Mouse (Mus musculus): ENCODE data around the gene Gzmk. TPM values are rescaled to one million over a fixed set of nuclear protein-coding genes. Genes with fewer than 3 reads are reported as not detected.
"Not testable (repeated sequence)": the region's sequence is repeated elsewhere in the genome, so short reads cannot be mapped to it uniquely, and the experiment has no call there.

Gzmk gene
- 1.8 TPM in 1 of 3 replicates, not detected in the others for total RNA-seq (2017)

- ATAC-seq (replicated peaks; ENCODE audit: insufficient number of reproducible peaks, low FRiP score, low TSS enrichment, poor library complexity, severe bottlenecking), result no peak
Observed at GRCm38 (mm10) chr13:113225811-113226210, at the start of gene Gzmk. Gene Gzmk, minus strand, starts transcription at chr13:113225908.

DNA sequence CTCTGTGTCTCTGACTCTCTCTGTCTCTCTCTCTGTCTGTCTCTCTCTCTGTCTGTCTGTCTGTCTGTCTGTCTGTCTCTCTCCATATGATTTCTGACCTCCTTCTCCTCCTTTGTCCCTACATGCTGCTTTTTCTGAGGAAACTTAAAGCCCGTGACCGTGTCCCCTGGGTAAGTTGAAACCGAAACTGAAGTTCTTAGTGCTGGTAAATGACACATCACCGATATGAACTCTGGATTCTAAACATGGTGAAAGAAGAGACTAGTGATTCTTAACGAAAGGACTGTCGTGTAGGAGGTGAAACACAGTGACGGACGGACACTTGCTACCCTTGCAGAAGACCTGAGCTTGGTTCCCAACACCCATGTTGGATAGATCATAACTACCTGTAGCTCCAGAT, 45.5 kb upstream of the Gzmk start:
- no peak for ATAC-seq (replicated peaks; ENCODE audit: insufficient number of reproducible peaks, low FRiP score, low TSS enrichment, poor library complexity, severe bottlenecking)

- peak; percentile 69 for ATAC-seq (replicated peaks; ENCODE audit: insufficient number of reproducible peaks, low FRiP score, low TSS enrichment, poor library complexity, severe bottlenecking)
Observed at GRCm38 (mm10) chr13:113269777-113270776, 44.4 kb upstream of the Gzmk start.

DNA sequence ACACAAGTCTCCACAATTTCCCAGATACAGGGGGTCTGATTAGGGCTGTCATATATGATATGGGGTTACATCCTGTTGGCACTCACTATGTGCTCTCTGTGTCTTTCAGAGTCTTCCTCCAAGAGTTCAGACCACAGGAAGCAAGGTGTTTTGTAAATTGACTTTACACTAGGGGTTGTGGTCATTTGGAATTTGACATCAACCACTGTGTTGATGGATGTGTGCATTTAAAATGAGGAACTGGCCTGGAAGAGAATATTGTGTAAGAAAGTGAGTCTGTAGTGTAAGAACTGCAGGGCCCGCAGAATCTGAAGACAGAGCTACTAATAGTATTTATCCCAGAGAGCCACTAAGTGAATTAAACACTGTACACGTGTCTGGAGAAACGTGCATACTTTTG, 41.5 kb upstream of the Gzmk start:
- peak; percentile 49 for ATAC-seq (replicated peaks; ENCODE audit: insufficient number of reproducible peaks, low FRiP score, low TSS enrichment, poor library complexity, severe bottlenecking)

DNA sequence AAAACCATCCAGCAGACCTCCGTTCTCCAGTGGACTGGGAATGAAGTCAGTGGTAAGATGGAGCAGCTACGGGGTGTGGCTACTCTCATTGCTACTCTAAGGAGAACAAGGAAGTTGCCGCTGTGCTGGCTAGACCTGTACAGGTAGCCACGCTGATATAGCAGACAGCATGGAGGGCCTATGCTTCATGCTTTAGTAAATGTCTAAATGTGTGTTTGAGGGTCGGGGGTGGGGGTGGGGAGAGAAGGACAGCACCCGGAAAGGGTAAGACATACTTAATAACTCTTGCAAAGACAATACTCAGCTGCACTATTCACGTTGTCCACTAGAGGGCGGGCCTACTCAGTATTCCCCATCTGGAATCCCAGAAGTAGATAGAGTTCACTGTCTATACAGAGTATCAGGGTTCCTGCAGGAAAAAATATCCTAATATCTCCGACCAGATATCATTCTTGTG, 40.8 kb upstream of the Gzmk start:
- peak; percentile 52; the same call in 1 of the 2 replicates for ATAC-seq (replicated peaks; ENCODE audit: insufficient number of reproducible peaks, low FRiP score, low TSS enrichment, poor library complexity, severe bottlenecking)

DNA sequence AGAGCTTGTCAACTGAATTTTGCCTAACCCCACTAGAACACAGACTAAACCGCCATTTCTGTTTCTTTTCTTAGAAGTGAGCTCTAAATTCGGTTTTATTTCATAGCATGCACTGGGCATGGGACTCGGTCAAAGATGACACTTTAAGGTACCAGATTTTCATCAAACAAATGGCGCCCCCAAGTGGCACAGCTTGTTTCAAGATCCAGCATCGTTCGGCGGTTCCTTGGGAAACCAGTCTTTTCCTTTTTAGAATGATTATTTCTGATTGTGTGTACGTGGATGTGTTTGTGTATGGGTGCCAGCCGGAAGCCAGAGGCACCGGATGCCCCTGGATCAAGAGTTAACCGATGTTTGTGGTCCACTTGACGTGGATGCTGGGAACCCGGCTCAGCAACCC, 39.5 kb upstream of the Gzmk start:
- ATAC-seq (replicated peaks; ENCODE audit: insufficient number of reproducible peaks, low FRiP score, low TSS enrichment, poor library complexity, severe bottlenecking), result no peak

DNA sequence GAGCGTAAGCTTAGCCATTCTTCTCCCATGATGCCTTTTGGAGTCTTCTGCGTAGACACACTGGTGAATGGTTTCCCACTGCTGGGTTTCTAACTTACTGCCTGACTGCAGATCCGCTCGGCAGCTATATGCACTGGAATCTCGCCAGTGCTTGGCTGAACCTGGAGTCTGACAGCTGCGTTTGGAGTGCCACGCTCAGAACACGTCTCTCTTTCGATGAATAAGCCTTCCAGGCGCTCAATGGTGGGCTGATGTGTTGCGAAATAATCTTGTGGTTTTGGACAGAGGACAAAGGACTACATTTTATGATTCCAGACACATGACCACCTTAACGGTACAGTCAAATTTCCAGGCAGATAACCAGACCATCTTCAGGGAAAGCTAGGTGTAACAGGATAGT, 37.1 kb upstream of the Gzmk start:
- ATAC-seq (replicated peaks; ENCODE audit: insufficient number of reproducible peaks, low FRiP score, low TSS enrichment, poor library complexity, severe bottlenecking), result no peak

DNA sequence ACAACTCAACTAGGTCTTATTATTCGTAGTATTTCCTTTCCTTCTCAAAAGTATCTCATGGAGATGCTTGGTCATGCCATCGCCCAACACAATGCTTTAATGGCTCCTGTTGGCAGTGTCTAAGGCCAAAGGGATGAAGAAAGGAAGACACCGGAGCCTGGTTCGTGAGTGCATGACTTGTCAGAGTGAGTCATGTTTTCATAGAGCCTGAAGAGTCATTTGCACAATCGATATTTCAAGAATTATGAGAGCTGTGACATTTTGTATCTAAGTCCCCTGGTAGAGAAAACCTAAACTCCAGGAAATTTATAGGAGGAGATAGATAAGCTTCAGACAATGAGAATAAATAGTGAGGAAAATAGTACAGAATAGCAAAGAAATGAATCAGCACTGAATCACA, 33.5 kb upstream of the Gzmk start:
- ATAC-seq (replicated peaks; ENCODE audit: insufficient number of reproducible peaks, low FRiP score, low TSS enrichment, poor library complexity, severe bottlenecking), result no peak

DNA sequence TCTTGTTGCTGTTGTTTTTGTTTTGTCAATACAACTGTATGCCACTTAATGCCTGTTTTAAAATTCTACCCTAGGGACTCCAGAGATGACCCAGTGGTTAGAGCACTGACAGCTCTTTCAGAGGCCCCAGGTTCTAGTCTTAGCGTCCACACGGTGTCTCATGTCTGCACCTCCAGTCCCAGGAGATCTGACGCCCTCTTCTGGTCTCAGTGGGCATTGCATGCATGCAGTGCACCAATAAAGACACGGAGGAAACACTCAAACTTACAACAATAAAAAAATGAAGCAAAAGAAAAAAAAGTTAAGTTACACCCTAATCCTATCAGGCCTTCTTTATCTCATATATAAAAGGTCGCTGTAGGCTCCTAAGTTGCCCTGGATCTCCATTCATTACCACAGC, 31.5 kb upstream of the Gzmk start:
- no peak for ATAC-seq (replicated peaks; ENCODE audit: insufficient number of reproducible peaks, low FRiP score, low TSS enrichment, poor library complexity, severe bottlenecking)

DNA sequence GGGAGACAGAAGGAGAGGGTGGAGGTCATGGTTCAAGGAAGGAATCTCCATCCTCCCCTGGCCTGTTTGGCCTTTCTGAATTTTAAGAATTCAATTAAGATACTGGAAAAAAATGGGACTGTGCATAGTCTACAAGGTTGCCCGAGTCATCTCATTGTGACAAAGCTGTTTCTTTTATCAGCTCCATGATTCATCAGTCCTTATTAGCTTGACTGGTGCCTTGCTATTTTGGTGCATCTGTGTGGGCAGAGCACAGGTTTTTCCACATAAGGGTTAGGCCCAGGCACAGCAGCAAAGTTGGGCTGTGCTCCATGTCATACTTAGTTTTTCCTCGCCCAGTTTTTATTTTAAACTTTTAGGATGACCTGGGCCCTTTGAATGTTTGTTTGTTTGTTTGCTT, 31.1 kb upstream of the Gzmk start:
- ATAC-seq (replicated peaks; ENCODE audit: insufficient number of reproducible peaks, low FRiP score, low TSS enrichment, poor library complexity, severe bottlenecking), result no peak

- ATAC-seq (replicated peaks; ENCODE audit: insufficient number of reproducible peaks, low FRiP score, low TSS enrichment, poor library complexity, severe bottlenecking), result not testable (repeated sequence)
Observed at GRCm38 (mm10) chr13:113252580-113252979, 26.9 kb upstream of the Gzmk start.

DNA sequence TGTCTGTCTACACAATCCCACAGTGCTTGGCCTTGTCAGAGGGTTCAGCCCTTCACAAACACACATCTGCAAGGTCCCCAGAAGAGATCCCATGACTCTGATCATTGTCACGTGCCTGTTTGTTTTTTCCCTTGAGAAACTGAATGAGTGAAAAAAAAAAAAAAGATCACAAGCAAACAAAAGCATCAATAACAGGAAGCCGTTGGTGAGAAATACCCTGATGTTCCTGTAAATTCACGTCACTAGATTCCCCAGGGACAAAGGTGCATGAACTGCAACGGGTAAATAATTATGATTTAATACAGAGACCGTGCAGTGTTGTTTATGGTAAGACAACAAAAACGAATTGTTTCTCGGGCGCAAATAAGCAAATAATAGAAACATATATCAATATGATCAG, 19.3 kb upstream of the Gzmk start:
- no peak for ATAC-seq (replicated peaks; ENCODE audit: insufficient number of reproducible peaks, low FRiP score, low TSS enrichment, poor library complexity, severe bottlenecking)

- peak; percentile 66; the same call in 1 of the 2 replicates for ATAC-seq (replicated peaks; ENCODE audit: insufficient number of reproducible peaks, low FRiP score, low TSS enrichment, poor library complexity, severe bottlenecking)
Observed at GRCm38 (mm10) chr13:113242129-113242528, 16.4 kb upstream of the Gzmk start.

GRCm38 (mm10) chr13:113227666-113228463, 2.2 kb upstream of the Gzmk start:
- ATAC-seq (replicated peaks; ENCODE audit: insufficient number of reproducible peaks, low FRiP score, low TSS enrichment, poor library complexity, severe bottlenecking), result no peak

- ATAC-seq (replicated peaks; ENCODE audit: insufficient number of reproducible peaks, low FRiP score, low TSS enrichment, poor library complexity, severe bottlenecking), result 0 out of 2 replicates have a peak, but pooled peaks have one; percentile 35
Observed at GRCm38 (mm10) chr13:113227076-113227475, 1.4 kb upstream of the Gzmk start.

DNA sequence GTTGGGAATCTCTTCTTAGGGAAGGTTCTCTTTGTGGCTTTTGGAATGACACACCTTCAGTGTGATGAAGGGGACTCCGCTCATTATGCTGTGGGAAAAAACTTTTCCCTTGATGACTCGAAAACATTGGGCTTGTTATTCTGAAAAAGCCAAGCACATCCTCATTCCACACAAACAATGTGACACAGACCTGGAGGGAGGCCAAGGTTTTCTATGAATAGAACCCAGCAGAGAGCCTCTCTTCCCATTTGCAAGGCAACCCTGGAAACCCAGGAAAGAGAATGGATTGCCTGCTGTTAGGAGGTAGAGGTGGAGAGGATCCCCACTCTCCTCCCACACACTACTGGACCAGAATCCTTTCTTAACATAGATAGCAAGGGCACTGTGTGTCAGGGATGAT, 1.6 kb downstream of the Gzmk start:
- ATAC-seq (replicated peaks; ENCODE audit: insufficient number of reproducible peaks, low FRiP score, low TSS enrichment, poor library complexity, severe bottlenecking), result no peak

DNA sequence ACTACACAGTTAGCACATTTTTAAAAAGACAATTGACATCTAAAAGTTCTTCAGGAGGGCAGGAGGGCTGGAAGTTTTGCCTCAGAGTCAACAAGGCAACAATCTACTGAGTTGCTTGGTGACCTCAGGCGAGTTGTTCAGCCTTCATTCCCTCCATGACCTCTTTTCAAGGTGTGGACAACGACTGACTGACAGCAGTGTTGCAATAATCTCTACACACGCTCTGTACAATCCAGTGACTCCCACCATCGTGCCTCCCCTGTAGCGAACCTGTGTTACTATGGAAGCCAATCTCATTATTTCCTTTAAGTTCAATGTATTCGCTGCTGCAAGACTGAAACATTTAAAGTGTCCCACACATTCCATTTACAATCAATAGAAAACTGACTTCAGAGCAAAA, 3.9 kb downstream of the Gzmk start:
- ATAC-seq (replicated peaks; ENCODE audit: insufficient number of reproducible peaks, low FRiP score, low TSS enrichment, poor library complexity, severe bottlenecking), result no peak

DNA sequence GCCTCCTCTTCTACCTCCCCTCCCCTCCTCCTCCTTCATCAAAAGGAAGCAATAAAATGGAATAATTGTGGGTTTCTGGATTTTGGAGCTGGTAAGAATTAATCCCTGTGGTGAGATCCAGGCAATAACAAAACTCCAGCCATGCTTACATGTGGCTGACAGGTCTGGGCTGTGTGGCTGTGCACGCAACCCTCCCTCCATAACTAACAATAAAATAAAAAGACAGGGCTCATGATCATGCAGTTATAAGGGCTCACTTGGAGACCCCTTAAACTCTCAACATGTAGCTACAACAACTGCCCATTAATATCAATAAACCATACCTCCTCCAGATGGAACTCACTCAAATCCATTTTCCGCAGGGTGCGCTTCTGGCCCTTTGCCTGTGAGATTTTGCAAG, 11.8 kb downstream of the Gzmk start:
- no peak for ATAC-seq (replicated peaks; ENCODE audit: insufficient number of reproducible peaks, low FRiP score, low TSS enrichment, poor library complexity, severe bottlenecking)

DNA sequence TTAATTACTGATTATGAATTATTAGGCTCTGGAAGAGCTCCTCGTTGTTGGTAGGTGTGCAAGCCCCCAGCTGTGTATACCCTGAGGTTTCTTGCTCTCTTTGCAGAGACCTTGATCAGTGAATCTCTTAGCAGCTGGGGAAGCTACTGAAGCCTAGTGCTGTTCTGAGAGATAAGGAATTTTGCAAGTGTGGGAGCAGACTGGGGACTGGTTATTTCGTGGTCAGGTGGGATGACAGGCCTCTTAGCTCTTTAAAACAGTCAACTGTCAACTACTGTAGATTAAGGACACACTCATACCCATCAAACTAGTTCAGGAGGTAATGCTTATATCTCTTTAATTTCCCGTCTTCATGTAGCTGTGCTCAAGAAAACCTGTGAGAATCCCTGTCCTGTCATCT, 13.3 kb downstream of the Gzmk start:
- no peak for ATAC-seq (replicated peaks; ENCODE audit: insufficient number of reproducible peaks, low FRiP score, low TSS enrichment, poor library complexity, severe bottlenecking)

All from monocyte, adult 5-6 weeks (primary cell).